Mouse (Mus musculus): ENCODE data around the gene Tmem252. TPM values are rescaled to one million over a fixed set of nuclear protein-coding genes. Genes with fewer than 3 reads are reported as not detected.

The Tmem252 gene
- total RNA-seq (2021) = under 1 TPM; 0.16 to 0.33 TPM
- long read RNA-seq, experiment 1, full-length matches to known transcripts = 8 of 8 reads
- long read RNA-seq, experiment 1, partial matches to known transcripts = 0 of 8 reads
- long read RNA-seq, experiment 1, other reads (novel, unspliced or antisense) = 0 of 8 reads
- long read RNA-seq, experiment 2, full-length matches to known transcripts = 1 of 1 reads
- long read RNA-seq, experiment 2, partial matches to known transcripts = 0 of 1 reads
- long read RNA-seq, experiment 2, other reads (novel, unspliced or antisense) = 0 of 1 reads

DNA sequence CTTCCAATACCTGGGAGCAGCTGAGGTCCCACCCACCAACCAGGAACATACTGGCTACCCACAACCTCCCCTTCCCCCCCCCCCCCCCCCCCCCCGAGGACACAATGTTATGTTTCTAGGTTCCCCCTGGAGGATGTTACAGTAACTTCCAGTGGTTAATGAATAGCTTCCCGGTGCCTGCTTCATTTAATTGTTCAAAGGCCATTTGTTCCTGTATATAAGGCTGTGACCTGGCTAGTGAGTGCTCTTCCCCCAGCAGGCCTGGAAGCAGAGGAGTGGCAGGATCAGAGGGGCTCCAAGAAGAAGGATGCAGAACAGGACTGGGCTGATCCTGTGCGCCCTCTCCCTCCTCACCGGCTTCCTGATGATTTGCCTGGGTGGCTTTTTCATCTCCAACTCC, at the start of gene Tmem252:
TSS of gene Tmem252 (plus strand) at position 247 of the 400 bp plus-strand sequence.
- no peak for DNase-seq (ENCODE audit: low spot score in 2 of 2)

DNA sequence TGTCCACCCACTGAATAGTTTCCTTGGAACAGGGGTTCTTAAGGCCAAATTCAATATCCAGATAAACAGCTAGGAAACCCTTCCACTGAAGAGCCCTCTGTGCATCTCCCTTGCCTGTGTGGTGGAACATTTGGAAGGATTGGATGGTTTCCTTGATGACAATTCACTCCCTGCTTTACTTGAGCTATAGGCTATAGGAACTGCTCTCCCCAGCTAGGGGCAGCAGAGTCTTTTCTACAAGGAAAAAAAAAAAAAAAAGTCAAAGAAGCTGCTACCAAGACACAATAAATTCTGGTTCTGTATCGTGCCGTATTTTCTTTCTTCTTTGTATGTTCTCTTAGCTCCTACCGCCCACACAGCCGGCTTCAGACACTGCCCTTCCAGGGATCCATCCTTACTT, 45.8 kb upstream of the Tmem252 start:
- DNase-seq (ENCODE audit: low spot score in 2 of 2) = no peak

DNA sequence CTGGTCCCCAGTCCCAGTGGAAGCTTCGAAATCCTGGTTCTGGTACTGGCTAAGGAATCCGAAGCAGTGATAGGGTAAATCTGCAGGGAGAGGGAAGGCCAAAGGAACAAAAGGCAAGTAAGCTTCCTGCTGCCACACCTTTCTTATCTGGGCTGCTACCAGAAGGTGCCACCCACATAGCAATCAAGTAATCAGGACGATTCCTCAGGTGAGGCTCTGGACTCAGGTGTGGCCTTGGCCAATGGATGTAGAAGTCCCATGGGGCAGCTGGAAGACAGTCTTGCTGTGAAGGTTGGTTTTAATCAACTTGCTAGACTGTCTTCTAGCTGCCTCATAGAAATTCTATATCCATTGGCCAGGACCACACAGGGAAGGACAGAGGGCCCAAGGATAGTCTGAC, 40.8 kb upstream of the Tmem252 start:
- no peak for DNase-seq (ENCODE audit: low spot score in 2 of 2)

DNA sequence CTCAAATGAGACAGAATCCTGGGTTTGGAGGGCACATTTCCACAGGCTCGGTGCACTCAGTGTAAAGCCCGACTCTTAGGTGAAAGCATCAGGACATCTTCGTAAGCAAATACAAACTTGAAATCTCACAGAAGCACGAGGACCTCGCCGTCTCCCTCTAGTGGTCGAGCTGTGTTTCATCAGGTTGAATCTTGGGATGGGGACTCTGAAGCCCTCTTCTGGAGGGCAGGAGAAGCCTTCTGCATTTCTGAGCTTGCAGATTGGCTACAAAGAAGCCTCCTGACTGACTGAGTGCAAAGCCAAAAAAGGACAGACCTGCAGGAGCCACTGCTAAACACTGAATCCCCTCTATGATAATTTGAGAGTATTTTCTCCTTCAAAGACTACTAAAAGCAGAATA, 39.2 kb upstream of the Tmem252 start:
- DNase-seq (ENCODE audit: low spot score in 2 of 2) = peak; percentile 58 to 65

DNA sequence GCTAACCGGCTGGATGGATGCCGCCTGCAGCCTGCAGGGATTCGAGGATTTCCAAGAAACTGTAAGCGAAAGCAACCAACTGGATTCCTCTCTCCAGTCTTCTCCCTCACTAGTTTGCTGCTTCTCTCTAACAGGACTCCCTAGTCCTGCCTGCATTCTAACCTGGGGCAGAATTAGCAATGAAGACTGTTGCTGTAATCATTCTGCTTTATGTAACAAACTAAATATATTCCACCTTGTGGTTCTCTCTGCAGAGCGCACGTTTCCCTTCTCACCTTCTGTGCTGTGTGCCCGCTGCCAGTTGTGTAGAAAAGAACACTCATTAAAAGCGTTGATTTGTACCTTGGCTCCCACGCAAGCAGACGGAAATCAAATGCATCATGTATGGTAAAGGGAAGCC, 37.2 kb upstream of the Tmem252 start:
- DNase-seq (ENCODE audit: low spot score in 2 of 2) = peak in 1 of 2 experiments; percentile 21

DNA sequence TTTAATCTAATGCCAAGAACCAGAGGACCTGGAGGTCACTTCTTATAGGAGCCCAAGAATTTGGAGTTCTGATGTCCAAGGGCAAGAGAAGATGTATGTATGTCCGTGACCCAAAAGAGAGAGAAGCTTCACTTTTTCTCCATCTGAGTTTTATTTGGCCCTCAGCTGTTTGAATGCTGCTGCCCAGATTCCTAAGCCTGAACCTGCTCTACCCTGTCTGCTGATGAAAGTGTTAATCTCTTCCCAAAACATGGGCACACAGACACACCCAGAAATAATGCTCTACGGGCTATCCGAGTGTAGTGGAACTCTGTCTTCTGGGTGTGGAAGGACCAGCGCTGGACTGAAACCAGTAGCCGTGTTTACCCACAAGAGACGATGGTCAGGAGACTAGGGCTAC, 35.8 kb upstream of the Tmem252 start:
- no peak for DNase-seq (ENCODE audit: low spot score in 2 of 2)

DNA sequence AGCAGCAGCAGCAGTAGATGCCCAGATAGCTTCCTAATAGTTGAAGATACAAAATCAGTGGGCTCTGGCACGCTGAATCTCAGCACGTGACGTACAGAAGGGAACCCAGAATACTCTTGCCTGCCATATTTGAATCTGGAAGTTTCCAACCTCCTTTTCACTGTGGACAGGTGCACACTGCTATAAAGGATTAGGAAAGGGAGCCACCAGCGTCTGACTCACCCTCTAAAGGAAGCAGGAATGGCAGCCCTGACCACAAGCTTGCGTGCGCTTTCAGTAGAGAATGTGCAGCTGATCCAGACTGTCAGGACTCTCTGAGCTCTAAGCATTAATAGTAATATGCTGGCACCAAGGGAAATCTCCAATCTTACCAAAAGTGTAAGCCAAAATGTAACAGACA, 32.8 kb upstream of the Tmem252 start:
- no peak for DNase-seq (ENCODE audit: low spot score in 2 of 2)

DNA sequence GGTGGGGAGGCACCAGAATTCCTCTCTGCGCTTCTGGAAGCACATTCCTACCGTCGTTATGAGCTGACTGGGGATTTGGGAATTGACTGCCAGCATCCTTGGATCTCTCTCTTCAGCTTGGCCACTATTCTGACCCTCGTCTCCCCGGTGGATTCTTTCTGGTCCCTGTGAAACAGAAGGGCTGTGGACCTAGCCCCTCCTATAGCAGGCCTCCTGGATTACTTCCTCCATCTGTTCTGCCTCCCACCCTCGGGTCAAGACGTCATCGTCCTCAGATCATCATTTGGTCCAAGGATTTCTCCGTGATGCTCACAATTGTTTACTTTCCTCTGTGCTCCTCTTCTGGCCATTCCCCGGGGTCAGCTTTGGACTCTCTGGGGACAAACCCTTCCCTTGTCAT, 28.8 kb upstream of the Tmem252 start:
- DNase-seq (ENCODE audit: low spot score in 2 of 2) = no peak

DNA sequence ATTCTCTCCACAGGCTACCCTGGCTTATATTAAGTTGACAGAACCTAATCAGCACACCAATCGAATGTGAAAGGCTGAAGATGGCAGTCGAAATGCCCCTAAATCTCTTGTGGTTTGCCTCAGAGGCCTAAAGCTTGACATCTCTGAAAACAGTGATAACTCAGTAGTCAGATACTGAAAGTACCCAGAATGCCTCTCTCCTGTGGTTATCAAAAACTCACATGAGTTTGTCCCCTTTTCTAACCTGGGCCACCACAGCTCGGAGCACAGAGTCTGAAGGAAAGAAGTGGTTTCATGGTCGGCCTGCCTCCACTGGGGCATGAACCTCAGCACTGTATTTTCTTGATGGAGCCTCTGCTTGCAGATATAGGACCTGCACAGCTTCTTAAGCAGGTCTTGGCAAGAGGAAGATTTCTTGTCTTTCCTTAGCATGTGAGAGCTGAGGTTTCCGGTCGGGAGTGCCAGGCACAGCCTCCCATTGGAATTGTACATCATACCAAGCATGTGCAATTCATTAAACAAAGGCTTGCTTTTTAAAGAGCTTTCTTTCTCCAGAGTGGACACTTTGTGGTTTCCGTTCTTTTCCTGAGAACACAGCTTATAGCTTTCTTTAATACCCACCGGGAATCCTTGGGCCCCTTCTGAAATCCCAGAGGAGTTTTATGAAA, 27.5 kb upstream of the Tmem252 start:
- DNase-seq (ENCODE audit: low spot score in 2 of 2) = no peak

DNA sequence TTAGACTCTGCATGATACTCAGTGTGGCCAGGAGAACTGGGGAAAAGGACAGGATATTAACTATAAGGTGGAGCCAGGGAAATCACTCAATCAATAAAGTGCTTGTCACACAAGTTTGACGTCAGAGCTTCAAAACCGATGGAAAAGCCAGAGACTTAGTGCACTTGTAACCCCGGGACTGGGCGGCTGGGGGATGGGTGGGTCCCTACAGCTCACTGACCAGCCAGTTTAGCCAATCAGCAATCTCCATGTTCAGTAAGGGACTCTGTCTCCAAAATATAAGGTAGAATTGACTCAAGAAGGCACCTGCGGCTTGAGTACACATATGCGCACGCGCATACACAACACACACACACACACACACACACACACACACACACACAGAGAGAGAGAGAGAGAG, 25.8 kb upstream of the Tmem252 start:
- no peak for DNase-seq (ENCODE audit: low spot score in 2 of 2)

DNA sequence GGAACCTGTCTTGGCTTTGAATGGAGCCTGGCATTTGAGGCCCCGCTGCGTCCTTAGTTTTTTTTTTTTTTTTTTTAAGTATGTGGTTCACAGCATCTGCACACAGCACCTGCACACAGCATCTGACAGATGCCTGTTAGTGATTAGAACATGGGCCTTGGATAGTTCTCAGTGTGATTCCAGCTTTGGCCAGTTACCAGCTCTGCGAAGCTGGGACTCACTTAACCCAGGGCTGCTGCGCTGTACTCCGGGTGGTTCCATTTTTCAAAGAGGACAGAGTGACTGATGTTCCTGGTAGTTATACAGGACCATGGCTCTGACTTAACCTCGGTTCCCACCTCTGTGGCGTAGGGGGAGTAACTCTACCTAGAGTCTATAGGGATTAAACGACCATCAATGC, 23.4 kb upstream of the Tmem252 start:
- no peak for DNase-seq (ENCODE audit: low spot score in 2 of 2)

DNA sequence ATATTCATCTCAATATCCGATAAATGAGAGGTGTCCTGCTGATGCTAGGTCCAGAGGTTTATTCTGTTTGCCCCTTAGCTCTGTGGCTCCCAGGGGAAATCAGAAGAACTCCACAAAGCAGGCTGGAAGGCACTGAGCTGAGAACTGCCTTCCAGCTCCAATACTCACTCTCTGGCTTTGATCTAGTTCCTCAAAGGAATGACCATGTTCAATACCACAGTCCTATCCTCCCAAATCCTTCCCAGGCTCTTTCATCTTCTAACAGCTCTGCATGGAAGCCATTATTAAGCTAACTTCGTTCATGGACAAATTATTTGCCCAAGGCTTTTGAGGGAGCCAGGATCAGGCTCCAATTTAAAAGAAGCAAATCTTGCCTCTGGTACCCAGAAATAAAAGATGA, 22.2 kb upstream of the Tmem252 start:
- DNase-seq (ENCODE audit: low spot score in 2 of 2) = no peak

DNA sequence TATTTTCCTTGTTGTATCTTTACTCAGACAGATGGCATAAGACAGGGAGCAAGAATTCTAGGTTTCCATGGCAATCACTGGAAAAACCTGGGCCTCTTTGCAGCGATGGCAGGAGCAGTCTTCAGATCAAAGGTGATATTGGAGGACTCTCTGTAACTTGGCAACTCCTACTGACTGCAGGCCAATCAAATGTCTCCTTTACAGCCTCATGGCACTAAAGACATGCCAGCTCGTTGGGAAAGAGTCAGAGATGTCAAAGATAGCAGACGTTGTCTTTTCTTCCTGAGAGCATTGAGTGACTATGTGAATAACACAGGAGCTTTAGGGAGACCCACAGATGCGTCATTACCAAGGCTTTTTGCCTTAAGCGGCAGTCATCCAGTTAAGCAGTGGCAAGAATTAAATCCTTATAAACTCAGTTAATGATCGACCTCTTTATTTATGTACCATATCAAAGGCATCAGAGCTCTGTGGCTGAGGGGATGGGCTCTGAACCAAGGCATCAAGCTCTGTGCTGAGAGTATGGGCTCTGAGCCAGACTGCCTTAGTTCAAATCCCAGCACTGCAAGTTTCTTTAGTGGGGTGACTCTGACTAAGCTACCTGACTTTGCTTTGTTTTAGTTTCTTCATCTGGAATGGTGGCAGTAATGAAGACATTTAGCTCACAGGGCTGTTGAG, 21.3 kb upstream of the Tmem252 start:
- no peak for DNase-seq (ENCODE audit: low spot score in 2 of 2)

DNA sequence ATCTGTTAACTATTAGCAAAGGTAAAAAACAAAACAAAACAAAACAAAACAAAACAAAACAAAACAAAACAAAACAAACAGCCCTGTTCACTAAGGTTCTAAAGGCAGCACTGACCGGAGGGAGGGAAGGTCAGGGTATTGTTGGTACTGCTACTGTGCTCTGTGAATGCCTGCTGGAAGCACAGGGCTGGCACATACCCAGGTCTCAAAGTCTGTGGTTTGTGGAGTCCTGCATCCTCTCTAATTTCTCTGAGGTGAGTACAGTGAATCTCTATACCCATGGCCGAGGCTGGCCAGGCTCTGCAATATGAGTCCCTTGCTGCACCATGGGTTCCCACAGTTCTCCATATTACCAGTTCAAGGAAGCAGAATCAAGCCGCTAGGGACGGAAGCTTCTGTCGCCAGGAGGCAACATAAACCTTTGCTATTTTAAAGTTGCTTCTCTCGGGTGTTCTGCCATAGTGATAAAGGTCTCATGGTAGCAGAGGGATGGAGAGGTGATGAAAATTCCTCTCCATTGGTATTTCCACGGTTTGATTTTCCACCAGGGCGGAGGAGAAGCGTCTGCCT, 20.5 kb upstream of the Tmem252 start:
- DNase-seq (ENCODE audit: low spot score in 2 of 2) = no peak

DNA sequence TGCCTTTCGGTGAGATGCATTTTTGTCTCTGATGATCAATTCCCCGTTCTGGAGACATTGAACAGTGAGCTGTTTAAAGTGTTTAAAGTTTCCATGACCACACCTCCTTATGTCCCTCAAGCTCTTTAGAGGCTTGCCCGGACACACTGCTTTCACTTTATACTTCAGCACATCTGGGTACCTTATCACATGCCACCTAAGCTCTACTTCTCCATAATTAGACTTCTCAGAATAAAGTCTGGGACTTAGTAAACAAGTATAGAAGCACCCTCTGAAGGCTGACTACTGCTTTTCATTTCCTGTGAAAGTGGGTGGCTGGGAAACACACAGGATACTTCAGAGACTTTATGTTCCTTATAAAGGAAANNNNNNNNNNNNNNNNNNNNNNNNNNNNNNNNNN, 16.8 kb upstream of the Tmem252 start:
- DNase-seq (ENCODE audit: low spot score in 2 of 2) = no peak

DNA sequence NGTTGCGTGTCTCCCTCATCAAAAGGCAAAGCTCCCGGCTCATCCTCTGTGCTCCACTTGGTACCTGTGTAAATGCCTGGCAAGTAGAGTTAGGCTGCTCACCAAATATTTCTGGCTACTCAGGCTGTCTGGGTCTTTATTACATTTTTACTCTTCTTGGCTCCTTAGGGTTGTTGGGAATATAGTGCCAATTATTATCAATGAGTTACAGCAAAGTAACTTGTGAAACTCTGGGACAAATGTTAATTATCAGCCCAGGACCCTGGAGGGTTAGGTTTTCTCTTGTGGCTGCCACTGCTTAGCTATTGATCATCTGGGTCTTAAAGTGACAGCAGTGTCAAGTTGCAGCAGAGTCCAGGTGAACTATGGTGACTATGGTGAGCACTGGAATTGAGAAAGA, 11.5 kb upstream of the Tmem252 start:
- no peak for DNase-seq (ENCODE audit: low spot score in 2 of 2)

DNA sequence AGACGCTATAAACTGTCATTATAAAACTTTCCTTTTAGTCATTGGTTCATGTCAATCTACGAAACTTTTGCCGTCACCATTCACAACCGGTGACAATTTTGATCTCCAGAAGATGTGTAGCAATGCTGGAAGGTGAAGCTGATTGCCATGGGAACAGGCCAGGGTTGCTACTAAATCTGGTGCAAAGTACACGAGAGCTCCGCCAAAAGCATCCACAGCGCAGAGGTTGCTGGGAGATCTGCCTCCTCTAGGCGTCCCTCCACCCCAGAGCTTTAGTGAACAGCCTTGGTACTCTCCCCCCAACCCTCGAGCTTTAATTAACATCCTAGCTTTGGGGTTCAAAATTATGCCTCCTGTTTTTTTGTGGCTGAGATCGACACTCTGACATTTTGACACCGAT, 8.0 kb upstream of the Tmem252 start:
- DNase-seq (ENCODE audit: low spot score in 2 of 2) = no peak

DNA sequence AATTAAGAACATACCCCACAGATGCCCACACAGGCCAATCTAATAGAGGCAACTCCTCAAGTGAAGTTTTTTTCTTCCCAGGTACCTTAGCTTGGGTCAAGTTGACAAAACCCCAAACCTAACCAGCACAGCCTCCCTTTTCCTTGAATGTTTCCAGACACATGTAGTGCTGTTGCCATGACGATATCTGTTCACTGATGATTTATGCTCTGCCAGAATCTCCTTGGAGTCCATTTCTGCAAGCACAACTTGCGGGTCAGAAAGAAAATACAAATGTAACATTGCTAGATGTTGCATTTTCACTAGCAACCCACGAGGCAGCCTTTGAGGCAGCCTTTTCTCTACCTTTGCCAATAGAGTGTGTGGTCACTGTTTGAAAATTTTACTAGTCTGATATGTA, 6.3 kb upstream of the Tmem252 start:
- DNase-seq (ENCODE audit: low spot score in 2 of 2) = no peak

DNA sequence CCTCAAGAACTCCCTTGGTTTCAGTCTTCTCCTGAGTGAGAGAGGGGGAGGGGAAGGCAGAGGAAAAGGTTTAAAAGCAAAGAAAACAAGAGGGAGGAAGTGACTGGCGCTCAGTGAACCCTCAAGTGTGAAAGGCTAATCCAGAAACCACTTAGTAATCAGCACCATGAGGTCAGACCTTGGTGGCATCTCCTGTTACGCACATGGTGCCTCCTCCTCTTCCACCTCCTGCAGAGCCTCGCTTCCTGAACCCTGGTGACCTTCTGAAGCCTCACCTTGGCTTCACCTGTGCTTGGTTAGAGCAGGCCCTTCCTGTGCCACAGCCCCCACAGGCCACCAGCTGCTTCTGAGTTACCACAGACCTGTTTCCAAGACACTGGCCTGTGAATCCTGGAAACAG, 2.2 kb upstream of the Tmem252 start:
- DNase-seq (ENCODE audit: low spot score in 2 of 2) = no peak

DNA sequence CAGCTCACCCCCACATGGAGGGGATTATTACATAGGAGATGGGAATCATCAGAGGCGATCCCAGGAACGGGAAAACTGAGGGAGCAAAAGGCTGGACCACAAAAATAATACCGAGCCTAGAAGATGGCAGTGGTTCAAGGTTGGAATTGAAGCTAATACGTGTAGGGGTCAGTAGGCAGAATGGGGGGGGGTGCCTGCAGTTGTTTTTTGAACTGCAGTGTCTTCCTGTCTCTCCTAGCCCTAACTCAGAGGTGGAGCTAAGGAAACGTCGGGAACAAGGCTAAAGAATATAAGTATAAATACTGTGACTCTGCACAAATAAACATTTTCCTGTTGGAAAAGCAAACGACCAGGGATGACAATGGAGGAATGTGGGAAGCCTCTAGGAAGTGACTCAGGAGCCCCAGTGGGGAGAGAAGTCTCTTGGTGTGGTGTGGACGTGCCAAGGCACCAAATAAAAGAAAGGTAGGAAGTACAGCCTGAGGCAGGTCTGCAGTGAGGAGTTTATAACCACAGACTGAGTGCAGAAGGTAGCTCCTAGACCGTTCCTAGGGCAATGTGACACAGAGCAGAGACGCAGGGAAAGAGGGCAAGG, 1.3 kb upstream of the Tmem252 start:
- DNase-seq (ENCODE audit: low spot score in 2 of 2) = no peak

DNA sequence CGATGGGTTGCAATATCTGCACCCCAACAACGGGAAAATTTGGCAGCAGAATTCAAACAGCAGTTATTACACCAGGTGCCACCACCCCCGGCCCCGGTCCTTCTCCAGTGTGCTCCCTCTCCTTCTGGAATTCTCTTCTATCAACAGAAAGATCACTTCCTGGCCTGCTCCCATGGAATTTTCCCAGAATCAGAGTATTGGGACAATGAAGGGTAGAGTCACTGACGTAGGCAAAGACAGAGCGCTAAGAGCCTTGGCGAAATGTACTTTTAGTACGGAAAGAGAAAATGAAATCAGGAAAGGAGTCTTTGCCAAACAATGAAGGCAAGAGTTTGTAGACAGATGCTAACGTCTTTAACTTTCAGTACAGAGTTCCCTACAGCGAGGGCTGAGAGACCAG, 477 bp upstream of the Tmem252 start:
- DNase-seq (ENCODE audit: low spot score in 2 of 2) = no peak

DNA sequence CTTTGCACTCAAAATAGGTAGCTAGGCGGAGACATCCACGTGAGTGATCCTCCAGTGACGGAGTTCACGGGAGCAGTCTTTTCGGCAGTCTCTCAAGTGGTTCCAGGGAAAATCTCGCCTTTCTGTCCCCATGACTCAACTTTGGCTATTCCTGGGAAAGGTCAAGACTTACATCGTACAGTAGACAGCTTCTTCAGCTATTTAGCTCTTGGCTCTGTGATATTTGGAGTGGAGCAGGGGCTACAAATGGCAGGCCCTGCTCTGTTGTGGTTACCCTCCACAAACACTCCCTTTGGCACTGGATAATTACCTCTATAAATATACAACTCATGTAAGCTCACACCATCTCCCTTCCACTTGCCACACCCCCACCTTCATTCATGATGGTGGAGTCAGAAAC, 2.6 kb downstream of the Tmem252 start:
- DNase-seq (ENCODE audit: low spot score in 2 of 2) = no peak

All from left cerebral cortex, adult 18-20 months (tissue).